Mouse (Mus musculus) small intestine, adult 2 months (tissue): ENCODE measurements around the gene Sigmar1.
A peak's percentile ranks its signal among the peaks of the same experiment; 100 is the strongest.

Source experiments
- CTCF ChIP-seq: fragments of 200-500 bp; IDR thresholded peaks from 2 replicates; pipeline ENCODE4 v1.5.1; 2012; ENCODE audit warnings: low read depth, mild to moderate bottlenecking, control low read depth, inconsistent platforms, low read length, moderate library complexity, mixed read lengths; ENCODE audit not compliant: insufficient replicate concordance, insufficient read length; ENCODE audit errors: extremely low read depth
- POLR2A ChIP-seq: fragments of 200-500 bp; IDR thresholded peaks from 2 replicates; pipeline ENCODE4 v1.6.1; 2012; ENCODE audit warnings: low read depth, mild to moderate bottlenecking, control low read depth, inconsistent platforms, low read length, moderate library complexity

DNA sequence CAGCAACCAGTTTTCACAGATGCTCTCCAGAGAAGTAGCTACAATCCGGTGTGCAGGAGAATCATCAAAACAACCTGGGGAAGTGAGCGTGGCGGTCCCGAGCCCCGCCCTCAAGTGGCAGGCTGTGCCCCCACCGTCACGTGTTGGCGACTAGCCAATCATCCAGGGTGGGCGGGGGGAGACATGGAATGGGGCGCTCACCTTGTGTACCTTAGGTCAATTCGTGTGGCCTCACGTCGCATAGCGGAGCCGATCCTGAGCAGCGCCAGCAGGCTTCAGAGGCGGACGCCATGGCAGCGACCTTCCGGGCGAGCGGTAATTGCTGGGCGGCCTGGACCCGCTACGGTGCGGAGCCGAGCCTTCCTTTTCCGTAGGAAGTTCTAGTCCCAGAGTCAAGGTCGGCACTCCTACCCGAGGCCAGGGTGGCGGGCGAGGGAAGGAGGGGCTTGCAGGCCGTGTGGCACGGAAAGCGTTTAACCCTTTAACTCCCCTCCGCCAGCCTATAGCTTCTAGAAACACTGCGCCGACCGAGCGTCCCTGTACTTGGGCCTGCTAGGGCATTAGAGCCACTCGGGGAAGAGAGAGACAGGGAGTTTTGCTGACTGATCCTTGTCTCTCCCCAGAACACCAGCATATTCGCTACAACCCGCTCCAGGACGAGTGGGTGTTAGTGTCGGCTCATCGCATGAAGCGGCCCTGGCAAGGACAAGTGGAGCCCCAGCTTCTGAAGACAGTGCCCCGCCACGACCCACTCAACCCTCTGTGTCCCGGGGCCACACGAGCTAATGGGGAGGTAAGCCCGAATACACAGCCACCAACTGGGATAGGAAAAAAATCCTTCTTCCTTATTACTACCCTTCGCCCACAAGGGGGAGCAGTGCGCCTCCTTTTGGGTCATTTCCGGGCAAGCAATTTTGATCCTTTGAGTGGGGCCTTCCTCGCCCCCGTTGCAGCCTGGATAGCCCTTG, at the start of gene Sigmar1:
- peak; percentile 86 for TF ChIP-seq POLR2A
- TF ChIP-seq CTCF = peak; percentile 90
